Mouse (Mus musculus) heart, embryonic 11.5 days (tissue): Measurements from ENCODE around the gene Gm20388. TPM values are rescaled to one million over a fixed set of nuclear protein-coding genes. Genes with fewer than 3 reads are reported as not detected.

Experiments used
- ATAC-seq: fragments of 200-750 bp; cut with Nextera tagmentation; replicated peaks from 2 replicates; pipeline ENCODE4 v1.8.0; 2017; ENCODE audit warnings: moderate library complexity; ENCODE audit not compliant: insufficient number of reproducible peaks, low FRiP score, low TSS enrichment
- H3K27ac ChIP-seq: fragments of 300-500 bp; sonication (generic); 2 replicates; pipeline ENCODE4 v1.5.1; 2014; ENCODE audit warnings: mild to moderate bottlenecking, low read depth, low read length
- H3K27me3 ChIP-seq: fragments of 300-500 bp; sonication (generic); 2 replicates; pipeline ENCODE4 v1.6.1; 2014; ENCODE audit warnings: mild to moderate bottlenecking, low read length, mixed read lengths; ENCODE audit not compliant: control insufficient read depth, insufficient read depth
- H3K36me3 ChIP-seq: fragments of 300-500 bp; sonication (generic); 2 replicates; pipeline ENCODE4 v1.6.1; 2014; ENCODE audit warnings: mild to moderate bottlenecking, low read length, moderate library complexity, mixed read lengths; ENCODE audit not compliant: control insufficient read depth, insufficient read depth
- H3K4me1 ChIP-seq: fragments of 300-500 bp; sonication (generic); 2 replicates; pipeline ENCODE4 v1.6.1; 2014; ENCODE audit warnings: low read length; ENCODE audit not compliant: control insufficient read depth, insufficient read depth
- H3K4me2 ChIP-seq: fragments of 300-500 bp; sonication (generic); 2 replicates; pipeline ENCODE4 v1.6.1; 2014; ENCODE audit warnings: mild to moderate bottlenecking, moderate library complexity
- H3K4me3 ChIP-seq: fragments of 300-500 bp; sonication (generic); 2 replicates; pipeline ENCODE4 v1.5.1; 2014; ENCODE audit warnings: low read depth, low read length
- H3K9ac ChIP-seq: fragments of 300-500 bp; sonication (generic); 2 replicates; pipeline ENCODE4 v1.6.1; 2014; ENCODE audit warnings: mild to moderate bottlenecking, low read depth, low read length, moderate library complexity
- H3K9me3 ChIP-seq: fragments of 300-500 bp; sonication (generic); replicated peaks from 2 replicates; pipeline ENCODE4 v1.6.1; 2016; ENCODE audit warnings: low read length; ENCODE audit not compliant: control insufficient read depth
- WGBS: fragments of 180-500 bp; shearing (Covaris S2); extraction: QIAGEN DNeasy Blood & Tissue Kit; methylation state at CpG from one replicate; pipeline ENCODE4 v1.1.7; 2014; ENCODE audit not compliant: insufficient replicate concordance; 5-methylcytosine and 5-hydroxymethylcytosine counted together
- polyA plus RNA-seq: library from polyadenylated mRNA; unstranded; fragments of >200 nt; fragmentation: Nextera tagmentation; extraction: Ambion mirVana; gene quantifications from 2 replicates; pipeline ENCODE4 v1.2.1, GENCODE M21; 2014

Gm20388 gene
- polyA plus RNA-seq, 1 experiment from 2014 or later = 6.4 TPM

- Histone ChIP-seq H3K9ac (no peak overlapping the region), H3K4me3 (no peak overlapping the region), H3K27ac (no peak overlapping the region), H3K27me3 (no peaks in the 10 kb centered on the region), H3K4me2 (no peak overlapping the region), H3K4me1 (peaks cover 13% of the 10 kb centered on the region; the same call in 1 of the 2 replicates), H3K9me3 (no peaks in the 10 kb centered on the region), H3K36me3 (no peaks in the 10 kb centered on the region; the same call in 1 of the 2 replicates)
- no peak for ATAC-seq
- 79% methylated on average over 3 of the region's 3 CpGs for WGBS
These were observed 2520.0 kb downstream of the Gm20388 start for GRCm38 (mm10) chr8:122430646-122431045.

- H3K4me1 ChIP-seq = peaks cover 13% of the 10 kb centered on the region; the same call in 1 of the 2 replicates
- peak overlapping the region; percentile 29; the same call in 1 of the 2 replicates for H3K27ac ChIP-seq
- H3K4me3 ChIP-seq = peak overlapping the region; percentile 65
- no peaks in the 10 kb centered on the region for H3K27me3 ChIP-seq
- peaks cover 11% of the 10 kb centered on the region for H3K36me3 ChIP-seq
- 0 out of 2 replicates have a peak, but pooled peaks have one; percentile 1 for ATAC-seq
- whole genome bisulfite sequencing = 29% methylated on average over 18 of the region's 18 CpGs
- peak overlapping the region; percentile 81 for H3K9ac ChIP-seq
- H3K9me3 ChIP-seq = no peaks in the 10 kb centered on the region
- H3K4me2 ChIP-seq = peak overlapping the region; percentile 96
These were observed 2521.2 kb downstream of the Gm20388 start for GRCm38 (mm10) chr8:122431694-122432442.

GRCm38 (mm10) chr8:122432443-122433268, 2522.0 kb downstream of the Gm20388 start, which contains the start of gene Cyba:
Gene Cyba, minus strand, starts transcription at chr8:122432930.
- H3K4me1 ChIP-seq = peaks cover 13% of the 10 kb centered on the region; the same call in 1 of the 2 replicates
- no peaks in the 10 kb centered on the region for H3K9me3 ChIP-seq
- H3K27me3 ChIP-seq = no peaks in the 10 kb centered on the region
- peak within 1 kb of the TSS; percentile 65 for H3K4me3 ChIP-seq
- peak; percentile 73 for ATAC-seq
- 6% methylated on average over 39 of the region's 45 CpGs for WGBS
- peak within 1 kb of the TSS; percentile 96 for H3K4me2 ChIP-seq
- peak within 1 kb of the TSS; percentile 81 for H3K9ac ChIP-seq
- H3K27ac ChIP-seq = peak within 1 kb of the TSS; percentile 29
- peaks cover 14% of the 10 kb centered on the region for H3K36me3 ChIP-seq

GRCm38 (mm10) chr8:122433269-122433905, 2522.7 kb downstream of the Gm20388 start:
- ATAC-seq = peak; percentile 12; the same call in 1 of the 2 replicates
- H3K27ac ChIP-seq = peak overlapping the region; percentile 29; the same call in 1 of the 2 replicates
- H3K27me3 ChIP-seq = no peaks in the 10 kb centered on the region
- peak overlapping the region; percentile 81; the same call in 1 of the 2 replicates for H3K9ac ChIP-seq
- WGBS = 65% methylated on average over 11 of the region's 11 CpGs
- peaks cover 14% of the 10 kb centered on the region for H3K36me3 ChIP-seq
- H3K9me3 ChIP-seq = no peaks in the 10 kb centered on the region
- peak overlapping the region; percentile 65; the same call in 1 of the 2 replicates for H3K4me3 ChIP-seq
- H3K4me1 ChIP-seq = peaks cover 20% of the 10 kb centered on the region; the same call in 1 of the 2 replicates
- H3K4me2 ChIP-seq = peak overlapping the region; percentile 96

GRCm38 (mm10) chr8:122435375-122435774, 2524.7 kb downstream of the Gm20388 start:
- peaks cover 20% of the 10 kb centered on the region; the same call in 1 of the 2 replicates for H3K4me1 ChIP-seq
- 86% methylated on average over 6 of the region's 6 CpGs for WGBS
- H3K27me3 ChIP-seq = no peaks in the 10 kb centered on the region
- ATAC-seq = no peak
- H3K36me3 ChIP-seq = peaks cover 19% of the 10 kb centered on the region
- no peaks in the 10 kb centered on the region for H3K9me3 ChIP-seq
- no peak overlapping the region for H3K9ac ChIP-seq
- H3K4me2 ChIP-seq = no peak overlapping the region
- no peak overlapping the region for H3K27ac ChIP-seq
- no peak overlapping the region for H3K4me3 ChIP-seq

GRCm38 (mm10) chr8:122436146-122436545, 2525.5 kb downstream of the Gm20388 start:
- no peak for ATAC-seq
- no peaks in the 10 kb centered on the region for H3K27me3 ChIP-seq
- peaks cover 20% of the 10 kb centered on the region; the same call in 1 of the 2 replicates for H3K4me1 ChIP-seq
- peaks cover 19% of the 10 kb centered on the region for H3K36me3 ChIP-seq
- no peaks in the 10 kb centered on the region for H3K9me3 ChIP-seq
- no peak overlapping the region for H3K27ac ChIP-seq
- no peak overlapping the region for H3K4me2 ChIP-seq
- 97% methylated on average over 9 of the region's 9 CpGs for WGBS
- H3K4me3 ChIP-seq = no peak overlapping the region
- no peak overlapping the region for H3K9ac ChIP-seq

GRCm38 (mm10) chr8:122436586-122437125, 2526.0 kb downstream of the Gm20388 start:
- H3K9me3 ChIP-seq = no peaks in the 10 kb centered on the region
- H3K27ac ChIP-seq = no peak overlapping the region
- ATAC-seq = no peak
- H3K4me2 ChIP-seq = no peak overlapping the region
- H3K4me1 ChIP-seq = peaks cover 18% of the 10 kb centered on the region; the same call in 1 of the 2 replicates
- no peaks in the 10 kb centered on the region for H3K27me3 ChIP-seq
- WGBS = 83% methylated on average over 20 of the region's 20 CpGs
- peaks cover 19% of the 10 kb centered on the region for H3K36me3 ChIP-seq
- no peak overlapping the region for H3K9ac ChIP-seq
- H3K4me3 ChIP-seq = no peak overlapping the region
